Mouse (Mus musculus) G1E (cell line): Measurements from ENCODE around the gene Tspan9.

Experiments used
- CTCF ChIP-seq: IDR thresholded peaks from 2 replicates; pipeline ENCODE4 v1.5.1; 2012; ENCODE audit warnings: low read depth, low read length, inconsistent platforms, mixed read lengths
- GATA1 ChIP-seq: IDR thresholded peaks from 2 replicates; pipeline ENCODE4 v1.6.1; 2012; ENCODE audit warnings: borderline replicate concordance, low read length, inconsistent platforms, mixed read lengths
- TAL1 ChIP-seq: conservative IDR thresholded peaks from 2 replicates; pipeline ENCODE4 v1.6.1; 2012; ENCODE audit warnings: low read depth, low read length, inconsistent platforms, mixed read lengths

DNA sequence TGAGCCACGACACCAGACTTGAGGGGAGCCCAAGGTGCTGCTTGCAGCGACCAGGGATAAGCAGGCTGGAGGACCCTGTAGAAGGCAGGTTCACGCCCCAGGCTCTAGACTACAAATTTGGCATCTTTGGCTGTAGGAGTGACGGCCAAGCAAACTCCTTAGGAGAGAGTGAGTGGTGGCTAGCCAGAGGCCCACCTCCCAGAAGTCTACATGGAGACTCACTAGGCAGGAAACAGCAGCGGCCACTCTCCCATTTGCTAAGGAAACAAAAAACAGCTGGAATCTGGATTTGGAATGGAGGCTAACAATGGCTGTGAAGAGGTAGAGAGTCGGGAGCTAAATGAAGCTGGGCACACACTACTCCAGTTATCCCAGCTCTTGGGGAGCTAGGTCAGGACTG lies 104.8 kb downstream of the Tspan9 start:
- TF ChIP-seq CTCF = no peak
- no peak for TF ChIP-seq TAL1
- no peak for TF ChIP-seq GATA1
